Mouse (Mus musculus): ENCODE data around the gene Arsb.

GRCm38 (mm10) chr13:93752597-93753400 lies 18.6 kb upstream of the Arsb start:
- TF ChIP-seq CTCF (IDR thresholded peaks at IDR 0.05; ENCODE audit: control insufficient read depth, insufficient read depth, low read length) (no peak), POLR2A (IDR thresholded peaks at IDR 0.05; ENCODE audit: borderline replicate concordance, control insufficient read depth, low read depth, low read length) (no peak)
